Mouse (Mus musculus): ENCODE data around the gene Pdzk1ip1. TPM values are rescaled to one million over a fixed set of nuclear protein-coding genes. Genes with fewer than 3 reads are reported as not detected.

Gene Pdzk1ip1
- polyA plus RNA-seq, 1 experiment from 2014 or later, result 9.0 TPM

- no peak overlapping the region for H3K4me3 ChIP-seq
- peaks cover 9% of the 10 kb centered on the region; the same call in 1 of the 2 replicates for H3K27me3 ChIP-seq (ENCODE audit: low read depth, poor library complexity, severe bottlenecking)
- H3K27ac ChIP-seq, result no peak overlapping the region
- no peak for DNase-seq (ENCODE audit: low spot score)
- 75% methylated on average over 4 of the region's 4 CpGs for WGBS
- H3K4me1 ChIP-seq, result no peaks in the 10 kb centered on the region
- H3K36me3 ChIP-seq, result no peaks in the 10 kb centered on the region
- H3K9me3 ChIP-seq (replicated peaks), result no peaks in the 10 kb centered on the region
These were observed 15.0 kb downstream of the Pdzk1ip1 start for GRCm38 (mm10) chr4:115103510-115103909.

DNA sequence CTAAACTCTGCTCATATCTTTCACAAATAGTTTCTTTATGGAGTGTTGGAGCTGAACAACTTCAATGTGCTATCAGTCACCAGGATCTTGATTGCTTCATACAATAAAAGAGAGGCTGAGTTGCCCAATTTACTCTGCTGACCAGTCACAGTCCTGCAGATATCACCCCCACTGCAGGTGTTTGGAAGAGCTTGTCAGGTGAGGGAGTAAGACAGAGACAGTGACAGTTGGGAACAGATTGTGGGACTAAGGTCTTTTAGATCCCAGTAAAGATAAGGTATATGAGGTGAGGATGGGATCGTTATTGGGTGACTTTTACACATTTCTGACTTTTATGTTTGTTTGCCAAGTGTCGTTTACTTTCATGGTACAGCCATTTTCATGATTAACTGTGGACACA, 22.7 kb downstream of the Pdzk1ip1 start:
- 76% methylated on average over 2 of the region's 2 CpGs for WGBS

DNA sequence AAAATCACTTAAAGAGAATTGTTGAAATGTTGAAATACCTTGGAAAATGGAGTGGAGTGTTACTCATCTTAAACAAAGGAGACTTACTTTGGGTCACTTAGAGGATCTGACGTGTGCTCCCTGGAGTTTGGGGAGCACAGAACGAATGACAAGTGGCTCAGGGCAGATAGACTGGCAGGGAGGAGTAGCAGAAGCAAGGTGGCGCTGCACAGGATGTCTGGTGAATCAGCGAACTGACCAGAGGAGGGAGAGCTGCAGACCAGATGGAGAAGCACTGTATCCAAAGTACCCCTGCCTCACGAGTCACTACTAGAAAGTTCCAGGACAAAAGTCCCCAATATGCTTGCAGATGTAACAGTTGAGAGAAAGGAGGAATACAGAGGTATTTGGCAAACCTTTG, 24.8 kb downstream of the Pdzk1ip1 start:
- no peak overlapping the region for H3K4me3 ChIP-seq
- no peaks in the 10 kb centered on the region for H3K27me3 ChIP-seq (ENCODE audit: low read depth, poor library complexity, severe bottlenecking)
- DNase-seq (ENCODE audit: low spot score), result no peak
- H3K4me1 ChIP-seq, result no peaks in the 10 kb centered on the region
- H3K9me3 ChIP-seq (replicated peaks), result no peaks in the 10 kb centered on the region
- no peaks in the 10 kb centered on the region for H3K36me3 ChIP-seq
- no peak overlapping the region for H3K27ac ChIP-seq
- 27% methylated on average over 5 of the region's 5 CpGs for whole genome bisulfite sequencing

More for the DNA sequence above, 22.7 kb downstream of the Pdzk1ip1 start:
- Histone ChIP-seq H3K27me3 (ENCODE audit: low read depth, poor library complexity, severe bottlenecking) (no peaks in the 10 kb centered on the region), H3K4me3 (no peak overlapping the region), H3K4me1 (no peaks in the 10 kb centered on the region), H3K36me3 (no peaks in the 10 kb centered on the region), H3K9me3 (replicated peaks) (no peaks in the 10 kb centered on the region), H3K27ac (no peak overlapping the region)
- no peak for DNase-seq (ENCODE audit: low spot score)

DNA sequence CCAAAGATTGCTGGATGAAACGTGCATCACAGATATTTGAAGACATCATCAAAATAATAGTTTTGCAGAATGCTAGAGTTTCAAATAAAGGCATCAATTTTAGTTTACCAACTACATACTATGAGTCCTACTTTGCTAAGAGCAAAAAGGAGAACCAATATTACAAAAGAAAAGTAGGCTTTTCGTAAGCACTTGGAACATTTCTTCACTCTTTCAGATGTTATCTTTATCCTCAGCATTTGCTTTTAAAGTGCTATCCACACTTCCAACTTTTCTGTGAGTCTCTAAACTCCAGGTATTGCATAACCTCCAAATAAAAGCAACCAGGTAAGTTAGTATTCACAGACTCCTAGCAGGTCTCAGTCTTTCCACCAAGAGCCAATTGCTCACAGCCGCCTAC, 31.1 kb downstream of the Pdzk1ip1 start:
- no peak overlapping the region for H3K27ac ChIP-seq
- no peaks in the 10 kb centered on the region for H3K27me3 ChIP-seq (ENCODE audit: low read depth, poor library complexity, severe bottlenecking)
- WGBS, result 87% methylated on average over 3 of the region's 3 CpGs
- no peaks in the 10 kb centered on the region for H3K36me3 ChIP-seq
- H3K9me3 ChIP-seq (replicated peaks), result no peaks in the 10 kb centered on the region
- DNase-seq (ENCODE audit: low spot score), result no peak
- H3K4me1 ChIP-seq, result no peaks in the 10 kb centered on the region
- H3K4me3 ChIP-seq, result no peak overlapping the region

- 84% methylated on average over 2 of the region's 2 CpGs for WGBS
- Histone ChIP-seq H3K9me3 (replicated peaks) (no peaks in the 10 kb centered on the region), H3K4me1 (no peaks in the 10 kb centered on the region), H3K27ac (no peak overlapping the region), H3K36me3 (no peaks in the 10 kb centered on the region), H3K4me3 (no peak overlapping the region), H3K27me3 (ENCODE audit: low read depth, poor library complexity, severe bottlenecking) (no peaks in the 10 kb centered on the region)
- no peak for DNase-seq (ENCODE audit: low spot score)
These were observed 32.7 kb downstream of the Pdzk1ip1 start for GRCm38 (mm10) chr4:115121162-115121561.

GRCm38 (mm10) chr4:115121608-115122007, 33.1 kb downstream of the Pdzk1ip1 start:
- Histone ChIP-seq H3K4me1 (no peaks in the 10 kb centered on the region), H3K36me3 (no peaks in the 10 kb centered on the region), H3K27me3 (ENCODE audit: low read depth, poor library complexity, severe bottlenecking) (no peaks in the 10 kb centered on the region), H3K9me3 (replicated peaks) (no peaks in the 10 kb centered on the region), H3K4me3 (no peak overlapping the region), H3K27ac (no peak overlapping the region)
- DNase-seq (ENCODE audit: low spot score), result no peak
- 89% methylated on average over 5 of the region's 5 CpGs for WGBS

- Histone ChIP-seq H3K4me1 (no peaks in the 10 kb centered on the region), H3K27ac (no peak overlapping the region), H3K36me3 (no peaks in the 10 kb centered on the region), H3K4me3 (no peak overlapping the region), H3K27me3 (ENCODE audit: low read depth, poor library complexity, severe bottlenecking) (no peaks in the 10 kb centered on the region), H3K9me3 (replicated peaks) (no peaks in the 10 kb centered on the region)
- no peak for DNase-seq (ENCODE audit: low spot score)
- WGBS, result 70% methylated on average over 2 of the region's 2 CpGs
These were observed 35.0 kb downstream of the Pdzk1ip1 start for GRCm38 (mm10) chr4:115123507-115123906.

DNA sequence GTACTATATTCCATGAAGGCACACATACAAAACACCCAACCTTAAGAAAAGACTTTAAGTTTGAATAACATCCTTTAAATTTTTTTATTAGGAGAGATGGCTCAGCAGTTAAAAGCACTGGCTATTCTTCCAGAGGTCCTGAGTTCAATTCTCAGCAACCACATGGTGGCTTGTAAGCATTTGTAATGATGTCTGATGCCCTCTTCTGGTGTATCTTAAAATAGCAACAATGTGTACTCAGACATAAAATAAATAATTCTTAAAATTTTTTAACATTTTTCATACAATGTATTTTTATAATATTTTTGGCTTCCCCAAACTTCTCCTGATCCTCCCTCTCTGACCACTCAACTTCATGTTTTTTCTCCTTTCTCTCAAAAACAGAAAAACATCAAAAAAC, 36.2 kb downstream of the Pdzk1ip1 start:
- no peak for DNase-seq (ENCODE audit: low spot score)
- H3K27ac ChIP-seq, result no peak overlapping the region
- H3K4me1 ChIP-seq, result no peaks in the 10 kb centered on the region
- H3K36me3 ChIP-seq, result no peaks in the 10 kb centered on the region
- no peak overlapping the region for H3K4me3 ChIP-seq
- H3K27me3 ChIP-seq (ENCODE audit: low read depth, poor library complexity, severe bottlenecking), result no peaks in the 10 kb centered on the region
- H3K9me3 ChIP-seq (replicated peaks), result no peaks in the 10 kb centered on the region

DNA sequence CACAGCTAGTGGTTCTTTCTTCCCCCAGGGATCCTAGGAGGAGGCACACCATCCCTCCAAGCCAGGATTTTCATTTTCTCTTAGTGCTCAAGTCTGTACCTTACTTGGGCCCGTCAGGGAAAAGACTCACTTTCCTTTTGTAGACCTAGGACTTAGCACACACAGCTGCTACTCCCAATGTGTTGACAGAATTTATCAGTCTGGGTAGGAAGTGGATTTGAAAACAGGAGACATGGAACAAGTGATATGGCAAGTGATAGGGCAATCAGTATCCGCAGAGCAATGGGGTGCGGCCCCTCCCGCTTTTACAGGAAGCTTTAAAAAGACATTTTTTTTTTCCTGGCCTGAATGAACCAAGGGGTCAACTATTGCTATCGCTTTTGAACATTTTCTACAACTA, 44.6 kb downstream of the Pdzk1ip1 start:
- DNase-seq (ENCODE audit: low spot score), result no peak
- Histone ChIP-seq H3K9me3 (replicated peaks) (no peaks in the 10 kb centered on the region), H3K4me3 (no peak overlapping the region)

DNA sequence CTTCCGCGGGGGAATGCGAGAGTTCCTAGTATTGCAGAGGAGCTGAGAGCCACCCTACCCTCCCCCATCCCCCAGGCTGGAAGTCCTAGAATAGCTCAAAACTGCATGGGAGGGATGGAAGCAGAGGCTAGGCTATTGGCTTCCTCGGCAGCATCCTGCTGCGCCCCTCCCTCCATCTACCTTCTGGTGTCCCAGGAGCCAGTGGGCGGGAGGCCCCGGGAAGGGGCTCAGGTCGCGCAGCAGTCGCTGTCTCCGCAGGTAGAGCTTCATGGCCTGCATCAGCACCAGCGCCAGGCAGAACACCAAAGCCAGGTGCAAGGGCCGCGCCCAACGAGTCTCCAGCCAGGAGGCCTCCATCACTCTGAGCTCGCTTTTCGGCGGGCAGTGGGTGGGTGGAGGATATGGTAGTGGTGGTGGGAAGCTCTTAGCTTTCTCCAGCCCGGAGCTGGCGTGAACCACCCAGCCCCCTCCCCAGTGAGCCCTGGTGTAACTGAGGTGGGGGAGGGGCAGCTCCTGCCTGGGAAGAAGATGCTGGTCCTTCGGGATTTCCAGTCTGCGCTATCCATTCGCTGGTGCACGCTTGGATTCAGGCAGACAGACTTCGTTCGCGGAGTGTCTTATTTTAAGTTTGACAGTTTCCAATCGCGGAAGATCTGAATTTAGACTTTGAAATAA, 45.2 kb downstream of the Pdzk1ip1 start, which contains the start of gene Cyp4x1:
Gene Cyp4x1 (minus strand): TSS at position 661 of the 675 bp plus-strand sequence.
- Histone ChIP-seq H3K4me3 (peak within 1 kb of the TSS; percentile 41), H3K36me3 (no peaks in the 10 kb centered on the region), H3K4me1 (peaks cover 7% of the 10 kb centered on the region), H3K9me3 (replicated peaks) (no peaks in the 10 kb centered on the region), H3K27me3 (ENCODE audit: low read depth, poor library complexity, severe bottlenecking) (peaks cover 34% of the 10 kb centered on the region), H3K27ac (no peak within 1 kb of the TSS)
- peak; percentile 45 for DNase-seq (ENCODE audit: low spot score)
- 2% methylated on average over 29 of the region's 29 CpGs for WGBS

More for the DNA sequence above, 44.6 kb downstream of the Pdzk1ip1 start:
- no peaks in the 10 kb centered on the region for H3K36me3 ChIP-seq
- no peak overlapping the region for H3K27ac ChIP-seq
- 9% methylated on average over 5 of the region's 5 CpGs for WGBS
- H3K27me3 ChIP-seq (ENCODE audit: low read depth, poor library complexity, severe bottlenecking), result peaks cover 34% of the 10 kb centered on the region
- peaks cover 7% of the 10 kb centered on the region for H3K4me1 ChIP-seq

GRCm38 (mm10) chr4:115134296-115134630, 45.8 kb downstream of the Pdzk1ip1 start:
- no peaks in the 10 kb centered on the region for H3K36me3 ChIP-seq
- no peak overlapping the region for H3K4me3 ChIP-seq
- no peak for DNase-seq (ENCODE audit: low spot score)
- peaks cover 34% of the 10 kb centered on the region for H3K27me3 ChIP-seq (ENCODE audit: low read depth, poor library complexity, severe bottlenecking)
- WGBS, result 25% methylated on average over 7 of the region's 7 CpGs
- peaks cover 7% of the 10 kb centered on the region for H3K4me1 ChIP-seq
- no peaks in the 10 kb centered on the region for H3K9me3 ChIP-seq (replicated peaks)
- H3K27ac ChIP-seq, result no peak overlapping the region

Measured in limb, embryonic 10.5 days (tissue).